Mouse (Mus musculus) kidney, postnatal 10 days (tissue): Measurements from ENCODE around the gene Tmem212.

Experiments used
- DNase-seq: peaks from one replicate; pipeline ENCODE4 v3.0.0; 2021; ENCODE audit warnings: mixed read lengths

Tmem212 gene

GRCm38 (mm10) chr3:27898178-27898577 is 2.0 kb upstream of the Tmem212 start:
- no peak for DNase-seq

- no peak for DNase-seq
These were observed 9.6 kb downstream of the Tmem212 start for GRCm38 (mm10) chr3:27886578-27886977.

DNA sequence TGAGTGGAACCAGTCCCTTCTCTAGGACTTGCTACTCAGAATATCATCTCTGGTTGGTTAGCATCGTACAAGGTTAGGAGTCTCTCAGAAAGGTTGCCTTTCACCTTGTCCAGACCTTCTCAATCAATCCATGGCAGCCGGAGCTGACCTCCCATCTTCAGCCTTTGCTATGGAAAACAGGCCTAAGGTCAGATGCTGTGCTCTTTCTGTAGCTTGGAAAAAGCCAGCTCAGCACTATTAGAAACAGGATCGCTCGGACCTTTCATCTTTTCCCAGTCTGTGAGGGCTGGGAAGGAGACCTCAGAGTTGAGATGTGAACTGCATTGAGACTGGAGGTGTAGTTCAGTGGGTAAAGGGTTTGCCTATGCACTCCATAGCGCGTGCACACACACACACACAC is 10.6 kb downstream of the Tmem212 start:
- no peak for DNase-seq

DNA sequence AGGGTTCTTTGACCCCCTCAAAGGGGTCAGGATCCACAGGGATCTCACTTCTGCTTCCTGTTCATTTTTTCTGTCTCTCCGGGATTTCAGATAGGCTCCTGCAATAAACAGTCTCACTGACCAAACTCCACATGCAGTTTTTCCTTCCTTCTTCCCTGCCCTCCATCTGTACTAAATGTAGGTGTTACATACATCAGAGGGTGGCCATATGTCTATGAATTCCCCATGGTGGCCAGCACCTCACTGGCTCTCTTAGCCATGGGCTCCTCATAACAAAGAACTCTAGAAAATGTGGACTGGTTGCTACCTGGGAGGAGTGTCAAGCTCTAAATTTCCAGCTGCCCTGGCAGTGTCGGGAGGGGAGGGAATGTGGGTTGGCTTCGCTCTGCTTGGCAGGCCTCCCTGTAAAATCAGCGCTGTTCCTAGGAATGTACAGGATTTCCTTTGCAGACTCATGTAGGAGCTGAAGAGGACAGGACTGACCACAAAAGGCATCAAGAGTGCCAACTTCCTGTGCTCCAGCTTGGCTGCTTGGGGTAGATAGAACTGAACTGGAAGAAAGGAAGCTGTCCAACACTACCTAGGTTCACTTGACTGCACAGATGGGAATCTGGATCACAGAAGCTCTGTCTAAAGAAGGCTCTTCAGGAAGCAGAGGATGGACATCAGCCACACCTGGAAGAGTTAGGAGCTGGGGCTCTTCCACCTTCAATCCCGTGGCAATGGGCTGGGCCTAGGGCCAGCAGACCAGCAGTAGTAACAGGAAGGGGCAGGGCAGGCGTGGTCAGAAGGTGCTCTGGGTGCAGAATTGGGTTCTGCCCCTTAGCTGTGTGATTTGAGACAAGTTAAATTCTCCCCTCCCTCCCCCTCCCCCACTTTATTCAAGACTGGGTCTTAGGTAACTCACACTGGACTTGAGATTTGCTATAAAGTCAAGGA is 14.0 kb downstream of the Tmem212 start:
- DNase-seq = peak; percentile 46

GRCm38 (mm10) chr3:27878854-27879610 is 17.1 kb downstream of the Tmem212 start:
- no peak for DNase-seq

GRCm38 (mm10) chr3:27873268-27874073 is 22.7 kb downstream of the Tmem212 start:
- DNase-seq = no peak

DNA sequence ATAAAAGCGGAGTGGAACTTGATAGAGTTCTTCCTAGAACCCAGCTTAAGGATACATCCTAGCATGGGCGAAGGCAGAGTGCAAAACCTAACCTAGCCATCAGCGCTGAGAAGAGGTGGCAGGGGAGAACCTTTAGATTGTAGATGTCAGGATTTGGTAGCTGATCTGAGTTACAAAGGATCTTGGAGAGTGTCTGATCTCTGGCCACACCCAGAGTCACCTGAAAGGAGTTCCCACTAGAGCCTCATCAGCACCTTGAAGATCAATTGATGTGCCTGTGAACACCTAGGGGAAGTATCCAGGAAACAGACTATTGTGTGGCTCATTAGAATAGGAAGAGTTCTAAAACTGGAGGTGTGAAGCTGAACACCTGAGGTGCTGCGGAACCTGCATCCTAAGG is 23.7 kb downstream of the Tmem212 start:
- DNase-seq = no peak

GRCm38 (mm10) chr3:27871891-27872290 is 24.3 kb downstream of the Tmem212 start:
- no peak for DNase-seq

- peak; percentile 2 for DNase-seq
These were observed 24.8 kb downstream of the Tmem212 start for GRCm38 (mm10) chr3:27871371-27871770.

DNA sequence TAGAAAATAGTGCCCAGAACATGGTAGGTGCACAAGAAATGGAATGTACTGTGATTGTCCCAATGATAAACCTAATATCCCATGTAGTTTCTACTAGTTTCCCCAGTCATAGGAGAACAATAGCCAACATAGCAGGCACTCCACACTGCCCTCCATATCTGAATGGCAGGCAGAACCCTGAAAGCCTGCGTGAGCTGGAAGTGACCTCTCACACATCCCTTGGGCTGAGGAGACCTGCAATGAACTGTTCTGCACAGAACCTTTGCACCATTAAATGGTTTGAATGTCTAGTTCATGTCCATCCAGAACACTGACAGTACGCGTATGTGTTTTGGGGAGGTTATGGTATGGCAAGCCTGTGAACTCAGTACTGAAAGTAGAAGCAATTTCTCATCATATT is 27.5 kb downstream of the Tmem212 start:
- DNase-seq = peak; percentile 1

GRCm38 (mm10) chr3:27867731-27868130 is 28.4 kb downstream of the Tmem212 start:
- DNase-seq = peak; percentile 3

DNA sequence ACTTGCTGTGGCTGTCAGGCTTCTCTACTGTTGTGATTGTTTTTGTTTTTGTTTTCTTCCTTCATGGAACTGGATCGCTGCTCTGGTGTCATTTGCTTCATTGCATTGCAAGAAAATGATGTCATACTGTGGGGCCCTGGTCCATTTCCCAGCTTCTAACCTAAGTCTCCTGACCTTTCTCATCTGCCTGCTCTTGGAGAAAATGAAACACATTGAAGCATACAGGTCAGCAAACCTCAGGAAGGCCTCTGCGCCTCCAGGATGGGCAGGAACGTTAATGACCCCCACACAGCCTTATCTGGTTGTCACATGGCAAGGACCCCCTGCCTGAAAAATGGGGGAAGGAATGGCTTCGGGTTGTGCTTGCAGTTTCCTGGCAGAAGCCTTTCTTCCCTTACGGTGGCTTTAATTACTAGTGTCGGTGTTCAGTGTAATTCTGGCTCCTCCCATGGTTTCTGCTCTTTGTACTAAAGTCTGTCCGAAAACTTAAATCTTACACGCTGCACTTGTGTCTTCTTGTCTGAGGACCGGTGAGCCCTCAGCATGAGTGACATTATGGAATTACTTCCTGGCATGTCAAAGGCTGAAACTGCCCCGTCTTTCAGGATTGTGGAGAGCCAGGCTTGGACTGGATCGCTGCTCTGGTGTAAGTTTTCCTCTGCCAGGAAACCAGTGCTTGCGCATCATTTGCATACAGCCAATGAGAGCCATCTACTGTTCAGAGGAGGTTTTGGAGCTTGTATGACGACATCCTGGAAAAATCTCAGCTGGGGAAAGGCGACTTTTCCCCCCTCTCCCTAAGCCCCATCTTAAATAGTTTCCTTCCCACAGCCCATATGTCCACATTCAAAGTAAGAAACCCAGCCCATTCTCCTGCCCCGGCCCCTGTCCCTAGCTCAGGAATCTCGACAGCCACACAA is 33.1 kb downstream of the Tmem212 start:
- DNase-seq = peak; percentile 82

DNA sequence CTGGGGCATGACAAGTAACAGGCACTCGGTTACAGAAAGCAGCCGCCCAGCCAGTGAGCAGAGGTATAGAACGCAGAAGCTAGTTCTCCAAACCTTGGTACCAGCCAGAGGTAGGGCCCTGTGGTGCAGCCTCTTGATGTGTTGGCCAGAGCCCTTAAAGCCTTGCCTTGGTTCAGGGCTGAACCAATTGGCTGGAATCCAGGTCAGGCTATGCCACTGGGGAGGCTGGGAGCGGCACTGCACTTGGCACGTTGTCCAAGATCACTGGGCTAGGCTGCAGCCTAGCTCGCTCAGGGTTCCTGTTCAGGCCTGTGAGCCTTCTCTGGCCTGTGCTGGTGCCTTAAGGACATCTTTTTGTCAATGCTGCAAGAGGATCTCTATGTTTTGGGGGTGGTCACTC is 34.6 kb downstream of the Tmem212 start:
- peak; percentile 70 for DNase-seq

DNA sequence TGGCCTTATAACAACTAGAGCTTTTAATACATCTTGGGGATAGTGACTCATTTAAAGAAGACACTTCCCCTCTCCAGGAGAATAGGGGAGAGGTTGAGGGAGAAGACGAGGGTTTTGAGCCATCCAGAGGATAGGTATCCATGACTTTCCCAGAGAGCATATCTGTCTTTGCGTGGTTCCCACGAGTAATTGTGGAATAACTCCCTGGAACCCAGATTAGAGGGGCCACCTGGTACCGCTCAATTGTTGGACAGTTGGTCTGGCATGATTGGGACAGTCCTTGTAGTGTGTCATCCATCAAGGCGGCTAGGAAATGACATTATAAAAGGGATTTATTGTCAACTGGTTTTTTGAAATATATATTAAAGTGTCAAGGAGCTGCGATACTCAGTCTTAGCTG is 35.1 kb downstream of the Tmem212 start:
- DNase-seq = no peak

GRCm38 (mm10) chr3:27859161-27859561 is 37.0 kb downstream of the Tmem212 start:
- peak; percentile 46 for DNase-seq

- no peak for DNase-seq
These were observed 37.6 kb downstream of the Tmem212 start for GRCm38 (mm10) chr3:27858441-27859115.

- no peak for DNase-seq
These were observed 39.9 kb downstream of the Tmem212 start for GRCm38 (mm10) chr3:27856288-27856687.

GRCm38 (mm10) chr3:27854431-27855180 is 41.6 kb downstream of the Tmem212 start:
- peak; percentile 35 for DNase-seq

- DNase-seq = no peak
These were observed 52.9 kb downstream of the Tmem212 start for GRCm38 (mm10) chr3:27843266-27843665.

DNA sequence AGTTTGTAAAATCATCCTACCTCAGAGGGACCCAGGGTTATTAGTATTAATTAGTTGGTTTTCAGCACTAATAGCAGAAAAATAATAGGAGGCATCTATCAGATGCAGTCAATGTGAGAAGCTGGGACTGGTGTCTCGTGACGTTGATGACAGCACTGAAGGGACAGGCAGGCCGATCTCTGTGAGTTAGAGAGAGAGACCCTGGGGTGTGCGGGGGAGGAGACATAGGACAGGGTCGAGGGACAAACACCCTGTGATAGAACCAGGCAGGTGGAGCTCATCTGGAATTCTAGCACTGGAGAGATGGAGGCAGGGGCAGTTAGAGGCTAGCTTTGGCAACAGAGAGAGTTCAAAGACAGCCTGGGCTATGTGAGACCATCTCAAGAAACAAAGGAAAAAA is 53.3 kb downstream of the Tmem212 start:
- no peak for DNase-seq

- DNase-seq = no peak
These were observed 55.9 kb downstream of the Tmem212 start for GRCm38 (mm10) chr3:27840311-27840710.
